Mouse (Mus musculus) layer of hippocampus, adult 11-12 months (tissue): ENCODE measurements around the gene Sp1.
A peak's percentile ranks its signal among the peaks of the same experiment; 100 is the strongest.

Experiments
- DNase-seq: peaks from one replicate; pipeline ENCODE4 v3.0.0; 2022; ENCODE audit warnings: low spot score

Gene Sp1

DNA sequence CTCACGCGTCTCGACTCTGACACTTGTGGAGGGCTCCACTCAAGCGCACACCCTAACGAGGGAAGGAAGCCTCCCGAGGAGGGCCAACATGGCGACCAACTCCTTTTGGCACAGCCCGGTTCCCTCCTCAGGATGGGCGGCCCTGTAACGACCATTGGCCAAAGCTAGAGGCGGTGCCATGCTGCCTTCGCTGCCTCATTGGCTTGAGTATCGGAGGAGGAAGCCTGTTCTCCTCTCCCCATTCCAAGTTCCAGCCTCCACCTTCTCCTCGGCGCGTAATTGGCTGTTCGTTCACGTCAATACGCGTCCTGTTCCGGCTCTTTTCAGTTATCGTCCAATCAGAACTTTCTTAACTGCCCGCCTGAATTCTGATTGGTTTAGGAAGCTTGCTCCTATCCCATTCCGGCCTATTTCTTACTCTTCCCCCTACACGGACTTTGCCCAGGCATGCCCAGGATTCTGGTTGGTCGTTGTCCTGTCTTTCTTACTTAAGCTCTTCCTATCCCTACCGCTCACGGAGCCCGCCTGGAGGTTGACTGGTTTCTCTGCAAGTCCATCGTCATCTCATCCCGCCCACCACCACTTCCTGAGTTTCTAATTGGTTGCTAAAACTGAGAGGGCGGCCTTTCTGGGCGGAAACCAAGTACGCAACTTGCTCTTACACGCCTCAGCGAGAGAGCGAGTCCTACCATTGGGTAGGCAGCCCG lies at the start of gene Sp1:
Gene Sp1, plus strand, starts transcription at position 655 of the 707 bp plus-strand sequence.
- DNase-seq, result peak; percentile 100

DNA sequence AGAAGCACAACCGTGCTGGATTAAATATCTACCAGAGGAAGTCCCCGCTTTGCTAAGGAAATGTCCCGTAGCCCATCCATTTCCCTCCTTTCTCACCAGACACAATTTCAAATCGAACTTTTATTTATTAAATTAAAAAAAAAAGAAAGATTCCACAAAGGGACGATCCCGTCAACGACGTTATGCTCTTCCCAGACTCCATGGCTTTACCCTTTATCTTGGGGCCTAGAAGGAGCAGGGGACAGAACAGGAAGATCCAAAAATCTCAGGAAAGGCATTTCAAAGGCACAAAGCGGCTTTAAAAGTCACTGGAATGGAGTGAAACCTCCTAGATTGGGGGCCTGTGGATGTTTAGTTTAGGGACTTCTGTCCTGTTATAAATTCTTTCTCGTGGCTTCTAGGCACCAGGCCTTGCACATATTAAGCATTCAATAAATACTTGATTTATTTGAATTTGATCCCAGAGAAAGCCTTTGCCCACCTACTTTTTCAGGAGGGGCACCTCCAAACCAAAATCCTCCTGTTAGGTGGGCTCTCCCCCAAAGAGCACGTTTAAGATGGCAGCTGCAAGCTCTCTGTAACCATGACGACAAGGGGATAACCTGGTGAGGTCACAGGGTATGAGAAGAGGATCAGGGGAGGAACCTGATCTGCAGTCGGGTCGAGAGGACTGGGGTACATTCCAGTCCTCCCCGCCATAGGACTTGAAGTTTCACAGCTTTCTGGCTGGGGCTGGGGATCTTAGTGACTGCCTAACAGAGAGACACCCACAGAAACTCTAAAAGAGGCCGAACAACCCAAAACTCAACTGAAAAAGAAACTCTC lies 49.2 kb upstream of the Sp1 start:
- DNase-seq, result no peak

DNA sequence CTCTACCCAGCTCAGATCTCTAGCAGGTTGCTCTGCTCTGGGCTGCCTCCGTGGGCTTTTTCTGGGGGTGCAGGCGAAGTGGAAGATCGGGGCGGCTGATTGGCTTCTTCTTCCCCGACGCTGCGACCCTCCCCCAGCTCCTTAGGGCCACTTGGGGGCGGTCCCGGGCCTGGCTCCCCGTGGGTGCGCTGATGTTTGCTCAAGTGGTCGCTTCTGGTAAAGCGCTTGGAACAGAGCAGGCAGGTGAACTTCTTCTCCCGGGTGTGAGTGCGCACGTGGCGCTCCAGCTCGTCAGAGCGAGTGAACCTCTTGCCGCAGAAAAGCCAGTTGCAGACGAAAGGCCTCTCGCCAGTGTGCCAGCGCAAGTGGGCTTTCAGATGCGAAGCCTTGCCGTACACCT lies 47.8 kb upstream of the Sp1 start:
- no peak for DNase-seq

DNA sequence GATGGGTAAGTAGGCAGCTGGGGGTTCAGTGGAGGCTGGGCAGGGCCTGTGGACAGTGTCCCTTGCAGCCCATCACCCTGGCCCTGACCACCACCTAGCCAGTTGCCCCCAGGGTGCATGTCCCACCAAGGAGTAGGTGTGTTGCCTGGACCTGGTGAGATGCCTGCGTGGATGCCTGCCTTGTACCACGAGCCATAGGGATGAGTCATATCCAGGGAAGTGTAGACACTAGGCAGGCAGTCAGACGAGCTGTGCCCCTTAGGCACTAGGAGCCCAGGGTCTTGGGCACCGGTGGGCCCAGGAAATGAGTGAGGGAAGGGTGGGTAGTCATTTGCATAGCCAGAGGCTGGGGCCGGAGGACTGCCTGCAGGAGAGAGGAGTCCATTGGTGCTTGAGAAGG lies 47.1 kb upstream of the Sp1 start:
- no peak for DNase-seq

DNA sequence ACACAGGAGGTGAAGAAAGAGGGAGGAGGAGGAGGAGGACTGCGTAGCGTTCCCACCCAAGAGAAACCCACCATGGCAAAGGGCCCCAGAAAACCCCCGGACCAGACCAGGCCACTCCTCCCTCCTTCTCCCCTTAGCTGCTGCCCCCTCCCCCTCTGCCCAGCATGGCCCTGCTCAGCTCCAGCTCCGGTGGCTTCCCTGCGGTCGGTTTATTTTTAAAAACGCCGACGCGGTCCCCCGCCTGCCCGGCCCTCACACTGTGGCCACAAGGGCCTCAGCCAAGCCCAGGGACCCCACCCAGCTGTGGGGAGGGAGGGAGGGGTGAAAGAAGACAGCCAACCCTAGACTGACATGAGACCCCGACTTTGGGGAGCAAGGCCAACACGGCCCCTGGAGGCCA lies 43.3 kb upstream of the Sp1 start:
- DNase-seq, result no peak

DNA sequence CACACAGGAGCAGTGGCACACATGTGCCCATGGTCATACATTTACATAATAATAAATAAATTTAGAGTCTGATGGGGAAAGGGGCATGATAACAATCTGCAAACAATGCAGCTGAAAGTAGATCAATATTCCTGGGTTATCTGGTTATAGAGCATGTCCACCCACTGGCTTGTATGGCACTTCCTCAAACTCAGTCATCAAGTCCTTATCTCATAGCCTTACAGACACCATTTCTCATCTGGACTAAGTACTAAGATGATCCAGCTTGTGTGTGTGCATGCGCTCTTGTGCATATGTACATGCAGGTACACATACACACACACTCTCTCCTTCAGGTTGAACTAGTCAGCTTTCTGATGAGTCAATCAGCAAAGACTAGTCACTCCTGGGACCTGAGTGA lies 41.3 kb upstream of the Sp1 start:
- DNase-seq, result no peak

DNA sequence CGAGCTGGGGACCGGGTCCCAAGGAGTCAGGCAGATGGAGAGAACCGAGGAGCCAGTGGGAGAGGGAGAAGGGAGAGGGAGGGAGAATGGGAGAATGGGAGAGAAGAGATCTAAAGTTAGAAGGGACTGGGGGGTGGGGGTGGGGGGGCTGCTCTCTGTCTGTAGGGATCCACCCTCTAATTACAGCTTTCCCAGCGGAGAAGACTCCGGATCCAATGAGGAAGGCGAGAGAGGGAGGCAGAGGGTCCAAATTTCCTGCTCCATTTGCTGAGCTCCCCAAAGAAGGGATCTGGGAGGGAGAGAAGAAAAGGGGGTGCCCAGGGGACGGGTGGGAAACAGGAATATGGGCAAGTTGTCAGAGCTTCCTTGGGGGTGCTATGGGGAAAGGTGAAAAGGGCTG lies 39.7 kb upstream of the Sp1 start:
- no peak for DNase-seq

DNA sequence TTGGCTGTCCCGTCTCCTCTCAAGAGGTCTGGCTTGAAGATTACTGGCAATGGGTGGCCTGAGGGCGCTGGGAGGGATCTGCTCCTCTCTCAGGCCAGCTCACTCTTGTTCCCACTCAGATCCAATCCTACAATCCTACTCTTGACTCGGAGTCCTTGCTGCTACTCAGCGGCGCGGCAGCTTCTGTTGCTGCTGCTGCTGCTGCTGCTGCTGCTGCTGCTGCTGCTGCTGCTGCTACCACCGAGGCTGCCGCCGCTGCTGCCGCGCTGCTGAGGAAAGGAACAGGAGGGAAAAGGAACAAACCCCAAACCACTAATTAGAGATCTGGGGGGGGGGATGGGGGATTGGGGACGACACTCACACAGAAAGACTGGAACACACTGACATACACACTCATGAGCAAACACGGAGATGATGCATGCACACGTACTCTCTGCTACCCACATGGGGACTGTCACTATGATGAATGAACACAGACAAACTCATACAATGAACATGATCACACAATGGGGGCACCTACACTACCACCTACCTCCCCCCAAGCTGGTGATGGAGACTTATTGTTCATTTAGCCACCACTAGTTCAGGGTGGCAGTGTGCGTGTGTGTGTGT lies 39.1 kb upstream of the Sp1 start, which contains the start of gene Sp7:
Gene Sp7, minus strand, starts transcription at position 450 of the 612 bp plus-strand sequence.
- no peak for DNase-seq

DNA sequence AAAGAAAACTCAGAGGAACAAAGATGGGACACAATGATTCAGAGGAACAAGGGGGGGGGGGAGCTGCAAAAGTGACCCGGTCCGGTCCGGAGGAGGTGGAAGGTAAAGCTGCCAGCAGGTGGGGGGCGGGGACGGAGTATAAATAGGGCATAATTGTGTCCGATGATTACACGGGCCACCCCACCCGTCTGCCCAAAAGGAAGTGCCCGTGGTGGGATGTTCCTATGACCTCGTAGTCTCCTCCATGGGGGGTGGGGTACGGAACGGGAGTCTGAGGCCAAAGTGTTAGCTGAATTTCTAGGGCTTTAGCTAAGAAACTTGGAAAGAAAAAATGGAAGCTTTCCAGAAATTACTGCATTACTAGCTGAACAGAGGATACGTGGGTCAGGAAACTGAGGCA lies 36.0 kb upstream of the Sp1 start:
- DNase-seq, result no peak

DNA sequence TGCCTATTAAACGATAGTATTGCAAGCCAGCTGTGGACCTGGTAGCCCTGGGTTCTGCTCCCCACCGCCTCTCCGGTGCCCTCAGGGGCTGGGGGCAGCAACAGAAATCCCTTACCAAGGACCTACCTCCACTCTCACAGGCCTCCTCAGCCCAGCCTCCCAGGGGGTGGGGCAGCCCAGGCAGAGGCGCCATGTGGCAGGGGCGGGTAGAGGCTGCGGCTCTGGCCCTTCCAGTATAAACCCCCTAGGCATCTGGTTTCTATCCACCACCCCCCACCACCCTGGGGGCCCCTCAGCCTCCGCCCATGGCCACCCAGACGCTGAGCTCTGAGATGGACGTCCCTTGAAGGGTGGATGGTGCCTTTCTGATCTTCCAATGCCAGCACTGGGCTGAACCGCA lies 35.2 kb upstream of the Sp1 start:
- no peak for DNase-seq

DNA sequence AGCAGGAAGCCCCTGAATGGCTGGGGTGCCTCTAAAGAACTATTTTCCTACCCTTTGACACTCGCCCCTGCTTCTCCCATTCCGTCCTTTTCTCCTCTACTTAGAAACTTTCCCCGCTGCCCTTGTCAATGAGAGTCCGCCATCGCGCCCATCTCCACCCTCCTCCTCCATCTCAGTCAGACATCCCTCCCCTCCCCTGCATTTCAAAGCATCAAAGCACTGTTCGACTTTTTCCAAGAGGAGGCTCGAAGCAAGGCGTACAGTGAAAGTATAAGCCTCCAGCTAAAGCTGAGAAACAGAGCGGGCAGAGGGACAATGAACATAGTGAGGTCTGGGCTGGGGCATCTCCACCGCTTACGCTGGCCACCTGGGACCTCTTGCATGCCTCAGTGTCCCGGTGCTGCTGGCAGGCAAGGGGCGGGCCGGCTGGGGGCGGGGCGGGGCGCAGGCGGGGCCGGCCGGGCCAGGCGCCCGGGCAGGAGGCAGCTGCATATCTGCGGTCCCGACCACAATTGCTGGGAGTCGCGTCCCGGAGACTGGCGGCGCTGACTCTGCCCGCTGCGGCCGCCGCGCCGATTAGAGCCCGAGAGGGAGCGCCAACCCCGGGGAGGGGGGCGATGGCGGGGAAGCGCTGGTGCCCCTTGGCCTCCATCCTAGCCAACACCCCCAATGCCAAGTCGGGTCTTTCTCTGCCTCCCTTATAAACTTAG lies 29.3 kb upstream of the Sp1 start:
- peak; percentile 50 for DNase-seq

DNA sequence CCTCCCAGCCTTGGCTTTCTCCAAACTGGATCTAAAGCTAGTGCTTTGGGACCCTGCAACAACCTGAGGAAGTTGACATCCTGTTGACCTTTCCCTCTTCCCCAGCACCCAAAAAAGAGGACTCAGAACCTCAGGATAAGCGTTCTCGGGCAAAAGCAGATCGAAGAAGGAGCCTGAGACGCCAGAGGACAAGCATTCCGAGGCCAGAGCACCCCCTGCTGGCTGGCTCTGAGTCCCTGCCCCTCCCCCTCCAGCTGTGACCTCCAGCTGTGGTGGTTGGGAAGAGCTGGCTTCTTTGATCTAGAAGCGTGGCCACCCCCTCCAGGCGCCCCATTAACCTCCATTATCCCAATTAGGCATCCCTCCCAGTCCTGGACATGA lies 28.8 kb upstream of the Sp1 start:
- peak; percentile 88 for DNase-seq

DNA sequence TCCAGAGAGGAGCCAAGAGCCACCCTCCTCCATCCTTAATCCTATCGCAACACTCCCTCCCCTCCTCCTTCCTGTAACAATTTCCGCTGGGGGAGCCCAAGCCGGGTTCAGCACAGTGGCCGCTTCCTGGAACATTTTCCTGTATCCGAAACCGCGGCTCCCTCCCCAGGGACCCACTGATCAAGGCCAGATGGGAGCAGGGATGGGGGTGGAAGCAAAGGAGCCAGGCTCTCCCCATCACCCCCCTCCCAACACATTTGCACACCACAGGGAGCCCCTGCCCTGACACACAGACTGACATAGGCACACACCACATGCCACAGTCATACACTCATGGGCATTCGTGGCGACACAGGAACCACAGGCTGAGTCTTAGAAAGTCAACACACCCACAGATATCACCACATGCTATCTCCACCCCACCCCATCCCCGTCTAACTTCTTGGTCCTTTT lies 28.1 kb upstream of the Sp1 start:
- DNase-seq, result no peak

DNA sequence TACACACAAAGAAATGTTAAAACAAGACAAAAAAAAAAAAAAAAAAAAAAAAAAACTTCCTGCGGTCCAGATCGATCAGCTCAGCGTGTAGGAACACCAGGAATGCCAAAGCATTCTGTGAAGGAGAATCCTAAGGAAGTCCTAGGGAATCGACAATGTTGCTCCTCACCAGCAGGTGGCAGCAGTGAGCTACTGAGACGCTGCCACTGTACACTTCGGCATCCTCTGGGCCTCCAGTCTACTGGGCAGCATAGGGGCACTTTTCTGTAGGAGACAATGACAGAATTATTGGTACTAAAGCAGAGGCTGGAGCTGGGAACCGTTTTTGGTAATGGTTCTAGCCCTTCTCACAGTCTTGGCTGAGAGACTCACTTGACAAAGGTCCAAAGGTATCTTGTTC lies 24.4 kb upstream of the Sp1 start:
- DNase-seq, result peak; percentile 82

DNA sequence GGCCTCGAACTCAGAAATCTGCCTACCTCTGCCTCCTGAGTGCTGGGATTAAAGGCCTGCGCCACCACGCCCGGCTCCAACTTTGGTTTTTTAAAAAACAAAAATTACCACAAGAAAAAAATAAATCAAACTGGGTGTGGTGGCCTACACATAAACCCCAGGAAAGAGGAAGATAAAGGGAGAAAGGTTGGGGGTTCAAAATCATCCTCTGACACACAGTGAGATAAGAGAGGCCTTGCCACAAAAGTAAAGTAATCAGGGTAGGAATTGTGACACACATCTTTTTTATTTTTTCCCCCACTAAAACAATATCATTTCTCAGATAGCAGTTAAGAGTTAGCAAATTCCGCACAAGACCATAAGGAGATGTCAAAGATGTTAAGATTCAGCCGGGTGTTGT lies 22.3 kb upstream of the Sp1 start:
- DNase-seq, result no peak

DNA sequence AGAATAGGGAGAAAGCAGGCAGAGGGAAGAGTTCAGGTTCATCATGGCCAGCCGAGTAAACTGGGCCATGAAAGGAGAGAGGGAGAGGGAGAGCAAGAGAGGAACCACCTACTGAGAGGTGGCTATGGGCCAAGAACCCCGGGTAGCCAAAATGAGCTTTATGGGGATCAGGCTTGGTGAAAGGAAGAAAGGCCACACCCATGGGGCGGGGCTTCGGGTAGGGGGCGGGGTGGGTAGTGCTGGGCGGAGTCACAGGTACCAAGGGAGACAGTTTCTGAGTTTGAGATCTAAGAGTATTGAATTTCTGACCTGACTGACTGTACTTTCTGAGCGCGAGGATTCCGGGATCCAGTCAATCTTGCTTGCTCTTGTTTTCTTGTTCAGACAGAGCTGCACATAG lies 19.3 kb upstream of the Sp1 start:
- no peak for DNase-seq

DNA sequence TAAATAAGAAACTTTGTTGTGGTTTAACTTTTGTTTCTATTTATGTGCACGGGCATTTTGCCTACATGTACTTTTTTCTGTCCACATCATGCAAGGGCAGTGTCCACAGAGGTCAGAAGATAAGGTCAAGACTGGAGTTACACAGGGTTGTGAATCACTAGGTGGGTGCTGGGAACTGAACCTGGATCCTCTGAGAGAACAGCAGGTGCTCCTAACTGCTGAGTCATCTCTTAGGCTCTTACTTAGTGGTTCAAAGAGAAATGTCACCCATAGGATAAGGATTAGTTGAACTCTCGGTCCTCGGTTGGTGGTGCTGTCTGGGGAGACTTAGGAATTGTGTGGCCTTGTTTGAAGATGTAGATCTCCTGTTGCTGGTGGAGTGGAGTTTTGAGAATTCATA lies 17.0 kb upstream of the Sp1 start:
- no peak for DNase-seq

DNA sequence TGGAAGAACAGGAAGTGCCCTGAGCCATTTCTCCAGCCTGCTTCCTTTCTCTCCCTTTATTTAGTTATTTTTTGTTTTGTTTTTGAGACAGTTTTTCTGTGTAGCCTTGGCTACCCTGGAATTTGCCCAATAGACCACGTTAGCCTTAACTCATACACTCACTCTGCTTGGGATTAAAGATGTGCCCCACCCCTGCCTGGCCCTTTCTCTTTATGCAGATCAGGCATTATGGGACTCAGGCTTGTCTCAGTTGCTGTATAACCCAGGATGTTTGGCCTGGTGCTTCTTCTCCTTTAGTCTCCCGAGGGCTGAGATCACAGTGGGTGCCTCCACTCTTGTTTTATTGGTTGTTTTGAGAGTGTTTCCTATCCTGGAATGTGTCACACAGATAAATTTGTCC lies 13.4 kb upstream of the Sp1 start:
- no peak for DNase-seq

DNA sequence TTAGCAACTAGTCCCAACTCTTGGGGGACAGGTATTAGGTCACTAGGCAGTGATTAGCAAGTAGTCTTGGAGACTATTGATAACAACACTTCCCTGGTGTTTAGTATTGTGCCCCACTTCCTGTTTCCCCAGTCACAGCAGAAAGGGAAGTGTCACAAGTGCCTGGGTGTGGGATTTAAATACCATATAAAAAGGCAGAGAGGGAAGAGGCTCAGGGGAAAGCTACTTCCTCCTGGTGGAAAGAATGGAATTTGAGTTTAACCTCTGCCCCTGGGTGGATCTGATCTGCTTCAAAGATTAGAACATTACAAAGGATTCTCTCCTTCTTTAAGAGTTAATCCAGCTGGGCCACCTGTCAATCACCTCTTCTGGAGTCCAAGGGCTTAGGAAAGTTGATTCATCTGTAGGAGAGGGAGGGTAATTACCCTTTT lies 12.3 kb upstream of the Sp1 start:
- no peak for DNase-seq

DNA sequence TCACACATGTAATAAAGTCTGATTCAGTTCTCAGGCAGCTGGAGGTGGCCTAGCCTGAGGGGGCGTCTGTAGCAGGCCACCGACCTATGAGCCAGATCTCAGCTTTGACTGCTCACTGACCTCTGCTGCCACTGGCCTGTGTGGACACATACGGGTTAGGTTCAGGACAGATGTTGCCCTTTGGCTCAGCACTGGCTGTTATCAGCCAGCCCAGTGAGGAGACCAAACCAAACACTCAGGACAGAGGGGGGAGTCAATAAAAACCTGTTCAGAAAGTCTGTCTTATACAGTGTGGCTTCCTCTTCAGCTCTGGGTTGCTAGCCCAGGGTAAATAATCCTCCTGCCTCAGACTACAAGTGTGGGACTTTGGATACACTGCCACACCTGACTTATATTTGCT lies 10.9 kb upstream of the Sp1 start:
- no peak for DNase-seq

DNA sequence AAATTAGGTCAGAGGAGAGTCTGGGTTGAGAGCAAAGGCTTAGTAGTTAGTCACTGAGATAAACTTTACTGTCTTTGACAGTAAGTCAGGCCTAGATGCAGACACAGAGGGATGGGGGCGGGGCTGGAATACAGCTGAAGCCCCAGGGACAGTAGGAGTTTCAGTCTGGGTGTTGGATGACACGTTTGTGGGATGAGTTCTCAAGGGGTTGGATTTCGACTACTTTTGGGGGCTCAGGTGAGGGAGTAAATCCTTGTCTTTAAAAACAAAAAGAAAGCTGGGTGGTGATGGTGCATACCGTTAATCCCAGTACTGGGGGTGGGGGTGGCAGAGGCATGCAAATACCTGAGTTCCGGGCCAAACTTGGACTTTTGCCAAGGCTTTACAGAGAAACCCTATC lies 7.3 kb upstream of the Sp1 start:
- no peak for DNase-seq
